Mouse (Mus musculus) myocyte (in vitro differentiated cells): ENCODE measurements around the gene Ttc28. TPM values are rescaled to one million over a fixed set of nuclear protein-coding genes. Genes with fewer than 3 reads are reported as not detected.
A peak's percentile ranks its signal among the peaks of the same experiment; 100 is the strongest.

Experiments used
- H3K27me3 ChIP-seq: one replicate; pipeline ENCODE4 v1.6.1; 2011; ENCODE audit not compliant: control insufficient read depth, insufficient read depth, insufficient read length
- H3K36me3 ChIP-seq: one replicate; pipeline ENCODE4 v1.6.1; 2011; ENCODE audit not compliant: control insufficient read depth, insufficient read depth
- H3K4me2 ChIP-seq: one replicate; pipeline ENCODE4 v1.6.1; 2011; ENCODE audit warnings: low read depth, control low read depth
- H3K4me3 ChIP-seq: one replicate; pipeline ENCODE4 v1.5.1; 2011; ENCODE audit warnings: mild to moderate bottlenecking, control low read depth, moderate library complexity
- H3K79me2 ChIP-seq: one replicate; pipeline ENCODE4 v1.6.1; 2011; ENCODE audit not compliant: control insufficient read depth, insufficient read depth
- H3ac ChIP-seq: one replicate; pipeline ENCODE4 v1.6.1; 2011; ENCODE audit not compliant: control insufficient read depth, insufficient read length
- E2F4 ChIP-seq: IDR thresholded peaks from one replicate; pipeline ENCODE4 v1.6.1; 2011; ENCODE audit warnings: mild to moderate bottlenecking, control low read depth, moderate library complexity; ENCODE audit not compliant: insufficient read depth
- MAX ChIP-seq: IDR thresholded peaks from one replicate; pipeline ENCODE4 v1.6.1; 2011; ENCODE audit warnings: low read depth, mild to moderate bottlenecking, control low read depth
- MYOD1 ChIP-seq, 3 experiments: IDR thresholded peaks; one replicate each; pipeline ENCODE4 v1.6.1; 2011; ENCODE audit warnings: control low read depth in 2 of 3, low read depth in 2 of 3, mild to moderate bottlenecking in 2 of 3, moderate library complexity in 1 of 3; ENCODE audit not compliant: insufficient read length in 2 of 3, control insufficient read depth in 1 of 3
- MYOG ChIP-seq, 3 experiments: IDR thresholded peaks; one replicate each; pipeline ENCODE4 v1.6.1; 2011; ENCODE audit warnings: control low read depth in 2 of 3, low read depth in 2 of 3, mild to moderate bottlenecking in 2 of 3; ENCODE audit not compliant: insufficient read length in 2 of 3, control insufficient read depth in 1 of 3, insufficient read depth in 1 of 3
- POLR2A ChIP-seq: IDR thresholded peaks from one replicate; pipeline ENCODE4 v1.6.1; 2011; ENCODE audit warnings: low read depth, mild to moderate bottlenecking, control low read depth, moderate library complexity; ENCODE audit not compliant: insufficient read length
- POLR2AphosphoS2 ChIP-seq: IDR thresholded peaks from one replicate; pipeline ENCODE4 v1.6.1; 2011; ENCODE audit warnings: low read depth, control low read depth; ENCODE audit not compliant: insufficient read length
- TCF12 ChIP-seq: IDR thresholded peaks from one replicate; pipeline ENCODE4 v1.6.1; 2011; ENCODE audit warnings: mild to moderate bottlenecking, control low read depth; ENCODE audit not compliant: poor library complexity, insufficient read depth, severe bottlenecking
- TCF3 ChIP-seq: IDR thresholded peaks from one replicate; pipeline ENCODE4 v1.6.1; 2011; ENCODE audit warnings: low read depth, control low read depth; ENCODE audit not compliant: insufficient read length
- USF1 ChIP-seq: IDR thresholded peaks from one replicate; pipeline ENCODE4 v1.6.1; 2011; ENCODE audit warnings: low read depth, mild to moderate bottlenecking, control low read depth, moderate library complexity
- polyA plus RNA-seq: library from polyadenylated mRNA; unstranded; fragments of >200 nt; fragmentation: generic; extraction: Trizol; gene quantifications from one replicate; pipeline ENCODE4 v1.2.1, GENCODE M21; 2012; ENCODE audit warnings: missing spikeins

Gene Ttc28
- polyA plus RNA-seq, 1 experiment = 8.5 TPM

- Histone ChIP-seq H3K4me2 (peak overlapping the region; percentile 80), H3K79me2 (no peaks in the 10 kb centered on the region), H3K4me3 (peak overlapping the region; percentile 12), H3ac (no peak overlapping the region), H3K36me3 (no peaks in the 10 kb centered on the region), H3K27me3 (no peaks in the 10 kb centered on the region)
- no peak for TF ChIP-seq E2F4
- peak in 2 of 3 experiments; percentile 46 to 77 for TF ChIP-seq MYOD1 (IDR thresholded peaks at IDR 0.05; ENCODE audit: control insufficient read depth in 1 of 3, insufficient read length in 2 of 3, low read depth in 2 of 3)
- TF ChIP-seq USF1 = no peak
- TF ChIP-seq MYOG (IDR thresholded peaks at IDR 0.05; ENCODE audit: control insufficient read depth in 1 of 3, insufficient read depth in 1 of 3, insufficient read length in 2 of 3, low read depth in 2 of 3) = peak in 1 of 3 experiments; percentile 23
Observed at GRCm38 (mm10) chr5:111215722-111216121, 336.1 kb downstream of the Ttc28 start.

DNA sequence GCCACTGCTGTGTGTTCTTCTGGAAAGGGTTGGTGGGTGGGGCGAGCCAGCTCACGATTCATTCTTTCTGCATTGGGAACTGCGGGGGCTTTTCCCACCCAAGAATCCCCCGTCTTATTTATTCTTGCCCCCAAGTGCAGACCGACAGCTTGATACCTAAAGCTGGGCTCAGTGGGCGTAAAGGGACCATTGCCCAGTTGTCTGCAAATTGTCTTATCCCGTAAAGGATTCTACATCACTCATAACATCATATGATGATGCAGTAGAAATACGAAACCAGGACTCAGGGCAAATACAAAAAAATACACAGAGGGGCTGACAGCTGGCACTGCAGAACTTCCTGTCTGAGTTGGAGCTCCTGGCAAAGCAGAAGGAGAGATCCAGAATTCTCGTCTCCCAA lies 336.6 kb downstream of the Ttc28 start:
- H3K36me3 ChIP-seq = no peaks in the 10 kb centered on the region
- TF ChIP-seq POLR2A (no peak), MYOD1 (IDR thresholded peaks at IDR 0.05; ENCODE audit: control insufficient read depth in 1 of 3, insufficient read length in 2 of 3, low read depth in 2 of 3) (peak in 2 of 3 experiments; percentile 34 to 38)
- H3ac ChIP-seq = no peak overlapping the region
- peak overlapping the region; percentile 80 for H3K4me2 ChIP-seq
- no peaks in the 10 kb centered on the region for H3K27me3 ChIP-seq
- H3K4me3 ChIP-seq = peak overlapping the region; percentile 12
- H3K79me2 ChIP-seq = no peaks in the 10 kb centered on the region

GRCm38 (mm10) chr5:111217447-111218110 lies 338.0 kb downstream of the Ttc28 start:
- H3K36me3 ChIP-seq = no peaks in the 10 kb centered on the region
- no peak overlapping the region for H3K4me2 ChIP-seq
- TF ChIP-seq POLR2AphosphoS2 = no peak
- TF ChIP-seq MYOG (IDR thresholded peaks at IDR 0.05; ENCODE audit: control insufficient read depth in 1 of 3, insufficient read depth in 1 of 3, insufficient read length in 2 of 3, low read depth in 2 of 3) = peak in 1 of 3 experiments; percentile 20
- no peak overlapping the region for H3ac ChIP-seq
- H3K27me3 ChIP-seq = no peaks in the 10 kb centered on the region
- H3K4me3 ChIP-seq = no peak overlapping the region
- no peaks in the 10 kb centered on the region for H3K79me2 ChIP-seq

GRCm38 (mm10) chr5:111218111-111218891 lies 338.7 kb downstream of the Ttc28 start:
- Histone ChIP-seq H3K79me2 (no peaks in the 10 kb centered on the region), H3ac (no peak overlapping the region)
- peak in 2 of 3 experiments; percentile 54 to 72 for TF ChIP-seq MYOD1 (IDR thresholded peaks at IDR 0.05; ENCODE audit: control insufficient read depth in 1 of 3, insufficient read length in 2 of 3, low read depth in 2 of 3)
- TF ChIP-seq USF1 = no peak
- no peak for TF ChIP-seq E2F4
- TF ChIP-seq MYOG (IDR thresholded peaks at IDR 0.05; ENCODE audit: control insufficient read depth in 1 of 3, insufficient read depth in 1 of 3, insufficient read length in 2 of 3, low read depth in 2 of 3) = peak in 1 of 3 experiments; percentile 57

GRCm38 (mm10) chr5:111218998-111219397 lies 339.4 kb downstream of the Ttc28 start:
- TF ChIP-seq MYOD1 (IDR thresholded peaks at IDR 0.05; ENCODE audit: control insufficient read depth in 1 of 3, insufficient read length in 2 of 3, low read depth in 2 of 3) (peak in 1 of 3 experiments; percentile 47), MYOG (IDR thresholded peaks at IDR 0.05; ENCODE audit: control insufficient read depth in 1 of 3, insufficient read depth in 1 of 3, insufficient read length in 2 of 3, low read depth in 2 of 3) (peak in 1 of 3 experiments; percentile 9), USF1 (no peak), MAX (no peak), POLR2A (no peak)

More at GRCm38 (mm10) chr5:111218111-111218891, 338.7 kb downstream of the Ttc28 start:
- H3K36me3 ChIP-seq = no peaks in the 10 kb centered on the region
- H3K4me2 ChIP-seq = no peak overlapping the region
- no peak overlapping the region for H3K4me3 ChIP-seq
- H3K27me3 ChIP-seq = no peaks in the 10 kb centered on the region

DNA sequence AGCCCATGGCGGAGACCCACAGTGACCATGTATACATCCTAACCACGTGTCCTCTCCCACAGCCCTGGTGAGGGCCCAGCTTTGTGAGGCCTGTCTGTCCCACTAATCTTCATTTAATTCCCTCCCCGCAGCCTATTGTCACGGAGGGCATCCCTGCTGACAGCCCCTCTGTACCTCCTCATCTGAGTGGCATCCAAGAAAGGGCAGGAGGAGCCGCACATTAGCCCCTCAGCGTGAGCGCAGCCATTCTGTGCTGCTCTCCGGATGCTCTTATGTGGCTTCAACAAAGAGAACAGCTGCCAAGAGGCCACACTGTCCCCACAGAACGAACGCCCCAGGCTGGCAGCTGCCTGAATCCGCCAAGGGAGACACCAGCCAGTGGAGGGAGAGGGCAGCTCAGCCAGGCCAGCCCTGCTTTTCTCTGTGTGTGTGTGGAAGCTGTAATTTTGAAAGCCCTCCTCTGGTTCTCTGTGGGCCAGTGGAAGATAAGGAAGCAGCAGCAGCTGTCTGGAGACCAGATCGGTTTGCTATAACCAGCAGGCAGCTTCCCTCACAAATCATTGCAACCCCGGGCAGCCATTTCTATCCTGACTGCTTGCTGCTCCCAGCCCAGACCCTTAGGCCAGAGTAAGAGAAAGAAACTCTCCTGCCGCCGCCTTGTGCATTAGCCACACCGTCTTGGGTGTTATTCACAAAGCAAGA lies 341.2 kb downstream of the Ttc28 start:
- Histone ChIP-seq H3K27me3 (no peaks in the 10 kb centered on the region), H3K36me3 (no peaks in the 10 kb centered on the region), H3ac (no peak overlapping the region), H3K79me2 (no peaks in the 10 kb centered on the region), H3K4me2 (peak overlapping the region; percentile 36), H3K4me3 (no peak overlapping the region)
- TF ChIP-seq TCF3 = peak; percentile 12
- TF ChIP-seq POLR2AphosphoS2 = no peak
- TF ChIP-seq MYOD1 (IDR thresholded peaks at IDR 0.05; ENCODE audit: control insufficient read depth in 1 of 3, insufficient read length in 2 of 3, low read depth in 2 of 3) = peak; percentile 8 to 81 (median 73)
- TF ChIP-seq MYOG (IDR thresholded peaks at IDR 0.05; ENCODE audit: control insufficient read depth in 1 of 3, insufficient read depth in 1 of 3, insufficient read length in 2 of 3, low read depth in 2 of 3) = peak; percentile 54 to 92 (median 89)
- TF ChIP-seq TCF12 = peak; percentile 11
- no peak for TF ChIP-seq MAX
- no peak for TF ChIP-seq POLR2A

More at GRCm38 (mm10) chr5:111218998-111219397, 339.4 kb downstream of the Ttc28 start:
- Histone ChIP-seq H3K79me2 (no peaks in the 10 kb centered on the region), H3K36me3 (no peaks in the 10 kb centered on the region), H3ac (no peak overlapping the region), H3K27me3 (no peaks in the 10 kb centered on the region), H3K4me3 (no peak overlapping the region), H3K4me2 (no peak overlapping the region)
